Mouse (Mus musculus) forebrain, embryonic 10.5 days (tissue): Measurements from ENCODE around the gene Togaram2. TPM values are rescaled to one million over a fixed set of nuclear protein-coding genes. Genes with fewer than 3 reads are reported as not detected.

Source experiments
- DNase-seq: peaks from one replicate; pipeline ENCODE4 v3.0.0-alpha.2; 2017; ENCODE audit warnings: low spot score; ENCODE audit errors: extremely low spot score
- H3K27ac ChIP-seq: fragments of 300-500 bp; sonication (generic); 2 replicates; pipeline ENCODE4 v1.5.1; 2016; ENCODE audit warnings: mild to moderate bottlenecking
- H3K27me3 ChIP-seq: fragments of 300-500 bp; sonication (generic); 2 replicates; pipeline ENCODE4 v1.6.1; 2016; ENCODE audit warnings: mild to moderate bottlenecking; ENCODE audit not compliant: poor library complexity, severe bottlenecking
- H3K36me3 ChIP-seq: fragments of 300-500 bp; sonication (generic); replicated peaks from 2 replicates; pipeline ENCODE4 v1.6.1; 2016; ENCODE audit warnings: mild to moderate bottlenecking, moderate library complexity
- H3K4me1 ChIP-seq: fragments of 300-500 bp; sonication (generic); 2 replicates; pipeline ENCODE4 v1.6.1; 2016
- H3K4me3 ChIP-seq: fragments of 300-500 bp; sonication (generic); 2 replicates; pipeline ENCODE4 v1.5.1; 2016; ENCODE audit warnings: mild to moderate bottlenecking, moderate library complexity
- H3K9me3 ChIP-seq: fragments of 300-500 bp; sonication (generic); 2 replicates; pipeline ENCODE4 v1.6.1; 2016; ENCODE audit warnings: mild to moderate bottlenecking, moderate library complexity
- WGBS: fragments of 180-500 bp; shearing (Covaris S2); methylation state at CpG from one replicate; pipeline ENCODE4 v1.1.7; 2016; 5-methylcytosine and 5-hydroxymethylcytosine counted together
- polyA plus RNA-seq: library from polyadenylated mRNA; unstranded; fragments of >200 nt; fragmentation: Nextera tagmentation; extraction: Ambion mirVana; gene quantifications from 2 replicates; pipeline ENCODE4 v1.2.1, GENCODE M21; 2016

Togaram2 gene
- polyA plus RNA-seq, 1 experiment from 2014 or later: not detected

- Histone ChIP-seq H3K27me3 (no peaks in the 10 kb centered on the region), H3K4me1 (peaks cover 9% of the 10 kb centered on the region), H3K27ac (no peak overlapping the region), H3K36me3 (no peaks in the 10 kb centered on the region), H3K4me3 (no peak overlapping the region), H3K9me3 (no peaks in the 10 kb centered on the region)
- no peak for DNase-seq
- WGBS: 65% methylated on average over 9 of the region's 9 CpGs
Measured at GRCm38 (mm10) chr17:71687436-71687835, 14.4 kb downstream of the Togaram2 start.

DNA sequence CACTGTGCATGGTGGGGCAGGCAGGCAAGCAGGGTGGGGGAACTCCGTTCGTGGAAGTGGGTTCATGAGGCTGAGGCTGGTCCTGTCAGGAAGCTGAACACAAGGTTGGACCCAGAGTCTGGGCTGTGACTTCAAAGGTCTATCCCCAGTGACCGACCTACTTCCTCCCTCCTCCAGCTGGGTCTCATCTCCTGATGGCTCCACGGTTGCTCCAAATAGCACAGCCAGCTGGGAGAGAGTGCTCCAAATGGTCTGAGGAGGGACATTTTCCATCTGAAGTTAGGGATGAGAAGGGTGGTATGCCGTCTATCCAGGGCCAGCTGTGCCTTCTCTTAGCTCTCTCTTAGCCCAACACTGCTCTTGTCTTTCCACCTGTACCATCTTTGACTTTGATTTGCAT lies 16.8 kb downstream of the Togaram2 start:
- Histone ChIP-seq H3K27ac (no peak overlapping the region), H3K27me3 (no peaks in the 10 kb centered on the region), H3K36me3 (no peaks in the 10 kb centered on the region), H3K4me3 (no peak overlapping the region), H3K4me1 (peaks cover 21% of the 10 kb centered on the region), H3K9me3 (no peaks in the 10 kb centered on the region)
- 87% methylated on average over 5 of the region's 5 CpGs for WGBS
- no peak for DNase-seq

DNA sequence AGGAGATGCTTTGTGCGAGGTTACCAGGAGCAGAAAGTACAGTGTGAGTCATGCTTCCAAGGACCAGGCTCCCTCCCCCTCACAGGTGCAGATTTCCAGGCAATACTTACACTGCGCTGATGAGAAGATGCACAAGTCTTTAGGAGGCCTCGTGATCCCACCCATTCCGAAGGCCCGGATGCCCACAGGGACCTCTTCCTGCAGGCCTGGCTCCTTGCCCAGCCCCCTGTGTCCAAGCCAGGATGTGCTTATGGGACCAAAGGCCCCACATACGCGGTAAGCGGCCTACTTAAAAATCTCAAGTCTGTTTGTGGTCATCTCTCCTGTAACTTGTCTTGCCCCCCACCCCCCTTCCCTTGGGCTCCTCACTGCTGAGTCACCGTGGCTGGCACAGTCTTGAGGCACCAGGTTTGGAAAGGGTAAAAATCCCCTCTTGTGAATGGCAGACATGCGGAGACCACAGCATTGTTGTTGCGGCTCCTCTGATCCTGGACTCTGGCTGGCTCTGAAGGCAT lies 18.4 kb downstream of the Togaram2 start:
- DNase-seq: no peak
- Histone ChIP-seq H3K27me3 (no peaks in the 10 kb centered on the region), H3K36me3 (no peaks in the 10 kb centered on the region), H3K4me1 (peaks cover 31% of the 10 kb centered on the region), H3K4me3 (no peak overlapping the region), H3K9me3 (no peaks in the 10 kb centered on the region), H3K27ac (peak overlapping the region; percentile 44; the same call in 1 of the 2 replicates)
- WGBS: 77% methylated on average over 11 of the region's 11 CpGs

- H3K4me3 ChIP-seq: no peak overlapping the region
- 75% methylated on average over 5 of the region's 5 CpGs for WGBS
Measured at GRCm38 (mm10) chr17:71693313-71693712, 20.3 kb downstream of the Togaram2 start.

DNA sequence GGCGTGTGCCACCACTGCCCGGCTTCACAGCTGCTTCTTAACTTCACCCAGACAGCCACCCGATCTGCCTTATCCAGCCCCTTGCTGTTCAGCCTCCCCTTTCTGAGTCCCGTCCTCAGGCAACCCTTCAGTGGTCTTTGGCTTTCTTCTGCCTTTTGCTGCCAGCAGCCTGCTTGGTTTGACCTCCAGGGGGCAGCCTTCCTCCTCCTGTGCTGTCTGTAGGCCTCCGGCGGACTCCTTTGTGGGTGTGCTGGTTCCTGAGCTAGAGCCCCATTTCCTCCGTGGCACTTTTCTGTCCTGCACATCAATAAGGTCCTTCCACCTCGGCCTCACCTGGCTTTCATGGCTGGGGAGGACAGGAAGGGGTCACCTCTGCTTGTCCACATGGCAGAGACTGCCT lies 20.7 kb downstream of the Togaram2 start:
- WGBS: 46% methylated on average over 8 of the region's 8 CpGs
- DNase-seq: peak; percentile 37

More at GRCm38 (mm10) chr17:71693313-71693712, 20.3 kb downstream of the Togaram2 start:
- H3K4me1 ChIP-seq: peaks cover 33% of the 10 kb centered on the region
- peak; percentile 32 for DNase-seq
- H3K36me3 ChIP-seq: no peaks in the 10 kb centered on the region
- H3K9me3 ChIP-seq: no peaks in the 10 kb centered on the region
- H3K27ac ChIP-seq: 0 out of 2 replicates have a peak overlapping the region, but pooled peaks have one; percentile 25
- no peaks in the 10 kb centered on the region for H3K27me3 ChIP-seq

GRCm38 (mm10) chr17:71695151-71695550 lies 22.1 kb downstream of the Togaram2 start:
- no peaks in the 10 kb centered on the region for H3K36me3 ChIP-seq
- no peaks in the 10 kb centered on the region for H3K27me3 ChIP-seq
- peaks cover 33% of the 10 kb centered on the region for H3K4me1 ChIP-seq
- H3K27ac ChIP-seq: no peak overlapping the region
- 96% methylated on average over 8 of the region's 8 CpGs for WGBS
- no peak for DNase-seq
- no peaks in the 10 kb centered on the region for H3K9me3 ChIP-seq
- no peak overlapping the region for H3K4me3 ChIP-seq

More for the DNA sequence above, 20.7 kb downstream of the Togaram2 start:
- Histone ChIP-seq H3K4me1 (peaks cover 33% of the 10 kb centered on the region), H3K27me3 (no peaks in the 10 kb centered on the region), H3K36me3 (no peaks in the 10 kb centered on the region), H3K9me3 (no peaks in the 10 kb centered on the region), H3K4me3 (no peak overlapping the region), H3K27ac (0 out of 2 replicates have a peak overlapping the region, but pooled peaks have one; percentile 25)

DNA sequence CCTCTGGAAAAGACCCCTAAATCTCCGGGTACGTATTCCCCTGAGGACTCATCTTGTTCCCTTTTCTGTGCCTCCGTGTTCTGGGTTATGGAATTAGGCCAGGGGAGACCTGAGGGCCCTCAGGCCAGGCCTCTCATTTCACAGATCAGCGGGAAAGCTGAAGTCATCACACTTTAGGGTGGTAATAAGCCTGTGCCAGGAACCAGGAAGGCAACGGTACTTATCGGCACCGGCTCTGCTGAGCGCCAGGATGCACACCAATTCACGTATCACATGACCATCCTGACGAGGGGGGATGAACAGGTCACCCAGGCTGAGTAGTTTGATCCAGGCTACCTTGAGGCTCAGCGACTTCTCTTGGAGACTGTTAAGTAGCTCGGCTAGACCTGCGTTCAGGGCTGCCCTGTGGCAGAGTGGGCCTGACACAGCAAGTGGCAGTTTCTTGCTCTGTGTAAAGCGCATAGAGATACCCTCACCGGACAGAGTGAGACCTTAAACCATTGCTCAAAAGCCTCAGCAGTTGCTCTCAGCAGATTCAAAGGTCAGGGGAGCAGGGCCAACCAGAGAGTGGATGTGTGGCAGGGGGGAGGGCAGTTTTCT lies 22.8 kb downstream of the Togaram2 start:
- no peak for DNase-seq
- Histone ChIP-seq H3K27ac (peak overlapping the region; percentile 40; the same call in 1 of the 2 replicates), H3K27me3 (no peaks in the 10 kb centered on the region), H3K4me1 (peaks cover 30% of the 10 kb centered on the region), H3K36me3 (no peaks in the 10 kb centered on the region), H3K9me3 (no peaks in the 10 kb centered on the region), H3K4me3 (no peak overlapping the region)
- 85% methylated on average over 15 of the region's 15 CpGs for WGBS

GRCm38 (mm10) chr17:71696396-71696795 lies 23.3 kb downstream of the Togaram2 start:
- Histone ChIP-seq H3K4me1 (peaks cover 28% of the 10 kb centered on the region), H3K27ac (peak overlapping the region; percentile 40; the same call in 1 of the 2 replicates), H3K27me3 (no peaks in the 10 kb centered on the region), H3K9me3 (no peaks in the 10 kb centered on the region), H3K36me3 (no peaks in the 10 kb centered on the region), H3K4me3 (no peak overlapping the region)
- 87% methylated on average over 5 of the region's 5 CpGs for WGBS
- no peak for DNase-seq

- WGBS: 85% methylated on average over 11 of the region's 11 CpGs
- no peak for DNase-seq
- Histone ChIP-seq H3K4me1 (peaks cover 20% of the 10 kb centered on the region), H3K27me3 (no peaks in the 10 kb centered on the region), H3K27ac (no peak overlapping the region), H3K4me3 (no peak overlapping the region), H3K36me3 (no peaks in the 10 kb centered on the region), H3K9me3 (no peaks in the 10 kb centered on the region)
Measured at GRCm38 (mm10) chr17:71697896-71698618, 25.0 kb downstream of the Togaram2 start.

DNA sequence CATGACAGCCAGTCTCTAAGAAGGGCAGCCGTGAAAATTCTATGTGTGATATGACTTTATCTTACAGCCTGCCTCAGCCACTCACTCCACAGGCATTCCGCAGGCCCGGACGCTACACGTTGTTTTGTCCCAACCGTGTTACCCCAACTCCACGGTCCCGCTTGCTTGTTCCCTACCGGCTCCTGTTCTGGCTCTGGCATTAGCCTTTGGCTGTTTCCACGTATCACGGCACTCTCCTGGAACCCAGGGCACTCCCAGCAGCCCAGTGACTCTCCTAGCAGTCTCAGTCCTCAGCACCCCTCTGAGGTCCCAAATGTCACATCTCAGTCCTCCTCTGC lies 25.5 kb downstream of the Togaram2 start:
- Histone ChIP-seq H3K27ac (no peak overlapping the region), H3K4me3 (no peak overlapping the region), H3K4me1 (peaks cover 15% of the 10 kb centered on the region), H3K36me3 (no peaks in the 10 kb centered on the region), H3K27me3 (no peaks in the 10 kb centered on the region), H3K9me3 (no peaks in the 10 kb centered on the region)
- 92% methylated on average over 11 of the region's 11 CpGs for WGBS
- no peak for DNase-seq

DNA sequence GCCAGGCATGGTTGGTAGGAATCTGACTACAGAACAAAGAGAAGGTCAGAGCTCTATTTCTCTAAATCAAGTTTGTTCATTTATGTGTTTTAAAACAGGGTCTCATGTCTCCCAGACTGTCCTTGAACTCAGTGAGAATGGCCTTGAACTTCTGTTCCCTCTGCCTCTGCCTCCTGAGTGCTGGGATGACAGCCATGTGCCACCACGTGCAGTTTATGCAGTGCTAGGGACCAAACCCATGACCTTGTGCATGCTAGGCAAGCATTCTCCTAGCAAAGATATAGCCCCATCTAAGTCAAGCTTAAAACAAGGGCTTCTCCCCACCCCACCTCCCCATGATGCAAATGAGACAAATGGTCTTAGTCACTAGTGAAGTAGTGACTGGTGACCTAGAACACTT lies 32.1 kb downstream of the Togaram2 start:
- 0 out of 2 replicates have a peak, but pooled peaks cover 2% of the 10 kb centered on the region for H3K4me1 ChIP-seq
- H3K9me3 ChIP-seq: peaks cover 4% of the 10 kb centered on the region; the same call in 1 of the 2 replicates
- no peak overlapping the region for H3K4me3 ChIP-seq
- no peak overlapping the region for H3K27ac ChIP-seq
- no peaks in the 10 kb centered on the region for H3K36me3 ChIP-seq
- WGBS: 91% methylated on average over 1 of the region's 1 CpGs
- DNase-seq: no peak
- H3K27me3 ChIP-seq: no peaks in the 10 kb centered on the region

DNA sequence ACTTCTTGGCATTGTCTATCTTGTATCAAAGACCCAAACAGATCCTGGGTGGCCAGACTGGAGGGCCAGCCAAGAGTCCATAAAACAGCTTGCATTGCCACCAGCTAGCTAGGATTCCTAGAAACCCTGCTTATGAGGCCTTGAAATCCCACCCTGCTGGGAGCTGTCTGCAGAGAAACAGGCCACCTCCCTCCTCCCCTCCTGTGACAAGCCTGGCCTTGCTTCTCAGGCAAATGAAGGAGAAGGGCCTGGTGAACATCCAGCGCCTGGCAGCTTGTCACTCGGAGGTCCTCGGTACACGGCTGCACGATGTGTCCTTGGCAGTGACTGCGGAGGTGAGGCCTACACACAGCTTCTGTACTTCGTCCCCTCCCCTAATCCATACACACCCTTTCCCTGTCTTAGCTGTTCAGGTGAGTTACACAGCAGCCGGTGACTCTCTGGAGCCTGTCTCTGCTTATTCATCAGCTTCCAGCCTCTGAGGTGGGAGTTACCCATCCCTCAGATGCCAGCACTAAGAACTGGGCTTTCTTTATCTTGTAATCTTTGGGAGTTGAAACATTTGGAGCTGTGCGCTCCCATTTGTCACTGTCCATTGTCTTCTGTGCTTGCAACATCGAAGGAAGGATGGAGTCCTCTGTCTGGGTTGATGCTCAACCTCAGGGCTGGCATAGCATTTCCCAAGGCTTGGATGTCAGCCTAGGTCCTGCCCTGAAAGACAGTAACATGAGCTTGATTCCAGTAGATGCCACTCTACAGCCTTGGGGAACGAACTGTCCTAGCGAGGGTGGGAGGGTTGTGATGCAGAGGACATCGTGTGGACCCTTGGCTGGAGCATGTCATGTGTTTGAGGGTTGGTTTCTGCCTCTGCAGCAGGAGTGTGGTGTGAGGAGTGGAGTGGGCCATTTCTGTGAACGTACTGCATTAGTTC lies 32.8 kb downstream of the Togaram2 start:
- DNase-seq: no peak
- Histone ChIP-seq H3K36me3 (no peaks in the 10 kb centered on the region), H3K9me3 (peaks cover 4% of the 10 kb centered on the region; the same call in 1 of the 2 replicates), H3K4me3 (no peak overlapping the region), H3K27ac (no peak overlapping the region), H3K27me3 (no peaks in the 10 kb centered on the region), H3K4me1 (0 out of 2 replicates have a peak, but pooled peaks cover 5% of the 10 kb centered on the region)
- WGBS: 90% methylated on average over 14 of the region's 14 CpGs
